Mouse (Mus musculus) midbrain, embryonic 16.5 days (tissue): ENCODE measurements around the gene Rab13. TPM values are rescaled to one million over a fixed set of nuclear protein-coding genes. Genes with fewer than 3 reads are reported as not detected.

Source experiments
- ATAC-seq: fragments of 200-750 bp; cut with Nextera tagmentation; 2 replicates; pipeline ENCODE4 v1.8.0; 2017; ENCODE audit warnings: moderate TSS enrichment
- H3K27ac ChIP-seq: fragments of 300-500 bp; sonication (generic); 2 replicates; pipeline ENCODE4 v1.5.1; 2014; ENCODE audit warnings: mild to moderate bottlenecking, low read length, mixed read lengths
- H3K27me3 ChIP-seq: fragments of 300-500 bp; sonication (generic); 2 replicates; pipeline ENCODE4 v1.6.1; 2014; ENCODE audit warnings: low read depth, low read length, mixed read lengths; ENCODE audit not compliant: control insufficient read depth, insufficient read depth
- H3K36me3 ChIP-seq: fragments of 300-500 bp; sonication (generic); 2 replicates; pipeline ENCODE4 v1.6.1; 2014; ENCODE audit warnings: mild to moderate bottlenecking, low read length, moderate library complexity, mixed read lengths; ENCODE audit not compliant: control insufficient read depth, insufficient read depth
- H3K4me1 ChIP-seq: fragments of 300-500 bp; sonication (generic); 2 replicates; pipeline ENCODE4 v1.6.1; 2014; ENCODE audit warnings: mild to moderate bottlenecking, low read length, mixed read lengths; ENCODE audit not compliant: control insufficient read depth, insufficient read depth
- H3K4me2 ChIP-seq: fragments of 300-500 bp; sonication (generic); 2 replicates; pipeline ENCODE4 v1.6.1; 2014; ENCODE audit warnings: mild to moderate bottlenecking, low read length, mixed read lengths
- H3K4me3 ChIP-seq: fragments of 300-500 bp; sonication (generic); 2 replicates; pipeline ENCODE4 v1.5.1; 2014; ENCODE audit warnings: low read depth, mild to moderate bottlenecking, low read length, moderate library complexity, mixed read lengths
- H3K9ac ChIP-seq: fragments of 300-500 bp; sonication (generic); 2 replicates; pipeline ENCODE4 v1.6.1; 2014; ENCODE audit warnings: low read depth, low read length, mixed read lengths
- H3K9me3 ChIP-seq: fragments of 300-500 bp; sonication (generic); replicated peaks from 2 replicates; pipeline ENCODE4 v1.6.1; 2014; ENCODE audit warnings: mild to moderate bottlenecking, low read length, mixed read lengths; ENCODE audit not compliant: control insufficient read depth, poor library complexity, severe bottlenecking
- WGBS: fragments of 180-500 bp; shearing (Covaris S2); extraction: QIAGEN DNeasy Blood & Tissue Kit; methylation state at CpG from one replicate; pipeline ENCODE4 v1.1.7; 2014; 5-methylcytosine and 5-hydroxymethylcytosine counted together
- polyA plus RNA-seq: library from polyadenylated mRNA; unstranded; fragments of >200 nt; fragmentation: Nextera tagmentation; extraction: Ambion mirVana; gene quantifications from 2 replicates; pipeline ENCODE4 v1.2.1, GENCODE M21; 2015

Rab13 gene
- polyA plus RNA-seq, result 19.6 and 22.4 TPM in 2 replicates

GRCm38 (mm10) chr3:90213377-90213866, at the start of gene Rab13, which contains the start of gene Rps27:
Gene Rab13, plus strand, starts transcription at chr3:90213695.
Gene Rps27, minus strand, starts transcription at chr3:90213651.
- Histone ChIP-seq H3K9ac (peak within 1 kb of the TSS; percentile 89), H3K27ac (peak within 1 kb of the TSS; percentile 88), H3K4me1 (peaks cover 19% of the 10 kb centered on the region), H3K4me2 (peak within 1 kb of the TSS; percentile 89), H3K9me3 (no peaks in the 10 kb centered on the region), H3K4me3 (peak within 1 kb of the TSS; percentile 61), H3K27me3 (no peaks in the 10 kb centered on the region), H3K36me3 (peaks cover 13% of the 10 kb centered on the region; the same call in 1 of the 2 replicates)
- peak; percentile 95 for ATAC-seq
- under 1% methylated on average over 42 of the region's 42 CpGs for WGBS

DNA sequence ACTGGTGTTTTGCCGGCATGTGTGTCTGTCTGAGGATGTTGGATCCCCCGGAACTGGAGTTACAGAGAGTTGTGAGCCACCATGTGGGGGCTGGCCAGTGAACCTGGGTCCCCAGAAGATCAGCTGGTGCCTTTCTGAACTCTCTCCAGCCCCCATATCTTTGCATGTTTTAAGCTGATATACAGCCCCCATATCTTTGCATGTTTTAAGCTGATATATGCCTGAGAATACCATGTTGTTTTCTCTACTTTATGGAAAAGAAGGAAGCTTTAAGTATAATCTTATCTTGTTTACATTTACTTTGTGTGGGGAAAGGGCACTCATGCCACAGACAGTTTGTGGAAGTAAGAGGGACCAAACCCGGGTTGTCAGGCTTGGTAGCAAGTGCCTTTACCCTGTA, 33.9 kb upstream of the Rab13 start:
- WGBS, result 77% methylated on average over 3 of the region's 3 CpGs

DNA sequence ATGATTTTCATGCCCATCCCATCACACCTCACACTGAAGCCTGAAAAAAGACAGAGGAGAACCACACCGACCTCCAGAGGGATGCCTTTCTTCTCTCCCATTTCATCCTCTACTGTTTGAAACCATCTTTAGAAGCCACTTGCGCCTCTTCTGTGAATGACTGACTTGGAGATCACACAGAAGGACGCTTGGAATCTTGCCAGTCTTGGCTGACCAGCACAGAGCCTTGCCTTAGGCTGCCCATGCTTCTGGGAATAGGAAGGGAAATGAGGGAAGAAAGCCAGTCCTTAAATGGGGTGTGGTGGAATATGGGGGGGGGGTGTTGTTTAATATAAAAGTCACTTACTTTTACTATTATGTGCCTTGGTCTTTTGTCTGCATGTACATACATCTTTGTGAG, 29.9 kb upstream of the Rab13 start:
- WGBS, result 67% methylated on average over 3 of the region's 3 CpGs
- Histone ChIP-seq H3K4me1 (no peaks in the 10 kb centered on the region), H3K9ac (no peak overlapping the region), H3K27ac (no peak overlapping the region), H3K27me3 (no peaks in the 10 kb centered on the region), H3K9me3 (no peaks in the 10 kb centered on the region), H3K4me3 (no peak overlapping the region), H3K4me2 (no peak overlapping the region), H3K36me3 (no peaks in the 10 kb centered on the region)
- ATAC-seq, result no peak

More for the DNA sequence above, 33.9 kb upstream of the Rab13 start:
- ATAC-seq, result no peak
- Histone ChIP-seq H3K4me1 (no peaks in the 10 kb centered on the region), H3K9ac (no peak overlapping the region), H3K4me2 (no peak overlapping the region), H3K27ac (no peak overlapping the region), H3K36me3 (no peaks in the 10 kb centered on the region), H3K9me3 (no peaks in the 10 kb centered on the region), H3K4me3 (no peak overlapping the region), H3K27me3 (no peaks in the 10 kb centered on the region)

- no peak overlapping the region for H3K4me3 ChIP-seq
- H3K36me3 ChIP-seq, result no peaks in the 10 kb centered on the region
- no peaks in the 10 kb centered on the region for H3K9me3 ChIP-seq
- H3K27ac ChIP-seq, result no peak overlapping the region
- H3K4me2 ChIP-seq, result no peak overlapping the region
- H3K4me1 ChIP-seq, result no peaks in the 10 kb centered on the region
- no peak for ATAC-seq
- no peak overlapping the region for H3K9ac ChIP-seq
- H3K27me3 ChIP-seq, result no peaks in the 10 kb centered on the region
- 82% methylated on average over 11 of the region's 11 CpGs for WGBS
Measured at GRCm38 (mm10) chr3:90190859-90191510, 22.5 kb upstream of the Rab13 start.

- Histone ChIP-seq H3K27me3 (no peaks in the 10 kb centered on the region), H3K36me3 (no peaks in the 10 kb centered on the region), H3K4me1 (no peaks in the 10 kb centered on the region), H3K4me3 (no peak overlapping the region), H3K27ac (no peak overlapping the region), H3K9me3 (no peaks in the 10 kb centered on the region), H3K9ac (no peak overlapping the region), H3K4me2 (no peak overlapping the region)
- WGBS, result 69% methylated on average over 4 of the region's 4 CpGs
- no peak for ATAC-seq
Measured at GRCm38 (mm10) chr3:90194759-90195158, 18.7 kb upstream of the Rab13 start.

DNA sequence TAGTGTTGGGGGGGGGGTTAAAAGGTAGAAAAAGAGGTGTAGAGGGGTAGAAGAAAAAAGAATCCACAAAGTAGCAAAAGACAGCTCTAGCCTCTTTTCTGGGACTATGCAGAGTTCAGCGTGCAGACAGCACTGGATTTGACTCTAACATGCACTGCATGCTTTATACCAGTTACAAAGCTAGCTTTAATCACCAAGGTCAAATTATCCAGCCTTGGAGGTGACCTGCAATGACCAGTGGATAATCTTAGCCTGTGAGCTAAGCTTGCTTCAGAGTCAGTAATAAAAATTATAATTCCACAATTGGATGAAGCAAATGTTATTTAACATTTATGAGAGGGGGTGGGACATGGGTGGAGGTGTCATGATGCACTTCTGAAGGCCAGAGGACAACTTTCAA, 17.9 kb upstream of the Rab13 start:
- Histone ChIP-seq H3K4me3 (no peak overlapping the region), H3K4me1 (no peaks in the 10 kb centered on the region), H3K27ac (no peak overlapping the region), H3K9me3 (no peaks in the 10 kb centered on the region), H3K9ac (no peak overlapping the region), H3K4me2 (no peak overlapping the region), H3K27me3 (no peaks in the 10 kb centered on the region), H3K36me3 (no peaks in the 10 kb centered on the region)
- ATAC-seq, result no peak
- 75% methylated on average over 1 of the region's 1 CpGs for WGBS

DNA sequence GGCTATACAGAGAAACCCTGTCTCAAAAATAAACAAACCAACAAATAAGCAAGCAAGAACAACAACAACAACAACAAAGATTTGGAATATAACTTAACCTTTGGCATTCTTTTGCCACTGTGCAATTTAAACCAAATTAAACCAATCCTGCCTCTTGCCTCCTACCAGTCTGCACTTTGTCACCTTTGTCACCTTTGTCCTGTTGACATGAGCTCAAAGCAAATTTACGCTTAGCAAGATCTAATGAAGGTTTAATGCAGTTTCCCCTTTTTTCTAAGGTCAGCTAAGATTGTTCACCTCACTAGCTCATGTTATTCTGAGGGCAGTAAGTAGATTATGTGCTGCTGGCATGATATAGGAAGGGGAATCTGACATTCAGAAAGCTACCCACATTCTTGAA, 15.9 kb upstream of the Rab13 start:
- H3K4me3 ChIP-seq, result no peak overlapping the region
- no peak overlapping the region for H3K27ac ChIP-seq
- H3K9me3 ChIP-seq, result no peaks in the 10 kb centered on the region
- ATAC-seq, result no peak
- WGBS, result 81% methylated on average over 1 of the region's 1 CpGs
- H3K36me3 ChIP-seq, result no peaks in the 10 kb centered on the region
- H3K4me2 ChIP-seq, result no peak overlapping the region
- no peaks in the 10 kb centered on the region for H3K4me1 ChIP-seq
- H3K9ac ChIP-seq, result no peak overlapping the region
- no peaks in the 10 kb centered on the region for H3K27me3 ChIP-seq

DNA sequence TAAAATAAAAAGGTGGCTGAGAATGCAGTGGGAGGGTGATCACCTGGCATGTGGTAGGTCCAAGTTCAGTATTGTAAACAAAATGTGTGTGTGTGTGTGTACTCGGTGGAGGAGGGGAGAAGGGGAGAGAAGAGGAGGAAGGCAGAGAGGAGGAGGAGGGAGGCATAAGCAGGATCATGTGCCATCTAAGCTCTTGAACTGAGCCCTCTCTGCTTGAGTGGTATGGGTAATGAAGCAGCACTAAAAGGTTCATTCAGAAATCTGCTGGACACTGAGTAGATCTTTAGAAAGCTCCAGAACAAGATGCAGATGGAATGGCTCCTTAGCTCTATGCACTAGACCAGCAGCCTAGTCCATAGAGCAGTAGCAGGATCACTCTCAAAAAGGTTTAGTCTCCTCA, 10.6 kb upstream of the Rab13 start:
- no peak overlapping the region for H3K9ac ChIP-seq
- no peak overlapping the region for H3K27ac ChIP-seq
- WGBS, result 76% methylated on average over 1 of the region's 1 CpGs
- H3K9me3 ChIP-seq, result no peaks in the 10 kb centered on the region
- H3K36me3 ChIP-seq, result peaks cover 5% of the 10 kb centered on the region; the same call in 1 of the 2 replicates
- no peak overlapping the region for H3K4me3 ChIP-seq
- no peaks in the 10 kb centered on the region for H3K4me1 ChIP-seq
- H3K4me2 ChIP-seq, result no peak overlapping the region
- H3K27me3 ChIP-seq, result no peaks in the 10 kb centered on the region
- ATAC-seq, result no peak

DNA sequence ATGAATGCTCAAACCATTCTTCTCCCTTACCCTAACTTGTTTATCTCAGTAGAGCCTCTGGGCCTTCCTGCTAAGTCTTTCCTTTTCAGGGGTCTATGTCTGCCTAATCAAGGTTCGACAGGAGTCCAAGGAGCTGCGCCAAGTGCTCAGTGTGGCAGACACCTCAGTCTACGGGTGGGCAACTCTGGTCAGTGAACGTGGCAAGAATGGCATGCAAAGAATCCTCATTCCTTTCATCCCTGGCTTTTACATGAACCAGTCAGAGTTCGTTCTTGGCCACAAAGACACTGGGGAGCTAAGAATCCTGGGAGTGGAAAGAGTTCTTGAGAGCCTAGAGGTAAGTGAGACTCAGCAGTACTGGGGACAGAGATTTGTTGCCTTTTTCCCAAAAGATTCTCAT, 9.9 kb upstream of the Rab13 start:
- H3K9me3 ChIP-seq, result no peaks in the 10 kb centered on the region
- H3K27ac ChIP-seq, result no peak overlapping the region
- H3K4me1 ChIP-seq, result no peaks in the 10 kb centered on the region
- no peak for ATAC-seq
- WGBS, result 78% methylated on average over 5 of the region's 5 CpGs
- no peaks in the 10 kb centered on the region for H3K27me3 ChIP-seq
- H3K4me3 ChIP-seq, result no peak overlapping the region
- H3K4me2 ChIP-seq, result no peak overlapping the region
- peaks cover 11% of the 10 kb centered on the region; the same call in 1 of the 2 replicates for H3K36me3 ChIP-seq
- H3K9ac ChIP-seq, result no peak overlapping the region
